Mouse (Mus musculus) lung, embryonic 16.5 days (tissue): ENCODE measurements around the gene Adgrl3. TPM values are rescaled to one million over a fixed set of nuclear protein-coding genes. Genes with fewer than 3 reads are reported as not detected.

Source experiments
- ATAC-seq: fragments of 200-750 bp; cut with Nextera tagmentation; 2 replicates; pipeline ENCODE4 v1.8.0; 2017; ENCODE audit warnings: low read depth, mild to moderate bottlenecking, moderate library complexity
- H3K27ac ChIP-seq: fragments of 300-500 bp; sonication (generic); 2 replicates; pipeline ENCODE4 v1.5.1; 2014; ENCODE audit warnings: mild to moderate bottlenecking, control low read depth, low read length
- H3K27me3 ChIP-seq: fragments of 300-500 bp; sonication (generic); 2 replicates; pipeline ENCODE4 v1.6.1; 2014; ENCODE audit warnings: low read depth, low read length, mixed read lengths; ENCODE audit not compliant: control insufficient read depth, insufficient read depth
- H3K36me3 ChIP-seq: fragments of 300-500 bp; sonication (generic); 2 replicates; pipeline ENCODE4 v1.6.1; 2014; ENCODE audit warnings: low read length; ENCODE audit not compliant: control insufficient read depth, insufficient read depth
- H3K4me1 ChIP-seq: fragments of 300-500 bp; sonication (generic); replicated peaks from 2 replicates; pipeline ENCODE4 v1.6.1; 2014; ENCODE audit warnings: low read length, mixed read lengths; ENCODE audit not compliant: control insufficient read depth, insufficient read depth
- H3K4me2 ChIP-seq: fragments of 300-500 bp; sonication (generic); 2 replicates; pipeline ENCODE4 v1.6.1; 2014; ENCODE audit warnings: low read depth, low read length, control low read depth
- H3K4me3 ChIP-seq: fragments of 300-500 bp; sonication (generic); 2 replicates; pipeline ENCODE4 v1.5.1; 2014; ENCODE audit warnings: mild to moderate bottlenecking, low read length, control low read depth
- H3K9ac ChIP-seq: fragments of 300-500 bp; sonication (generic); 2 replicates; pipeline ENCODE4 v1.6.1; 2014; ENCODE audit warnings: low read length, control low read depth
- H3K9me3 ChIP-seq: fragments of 300-500 bp; sonication (generic); 2 replicates; pipeline ENCODE4 v1.6.1; 2016; ENCODE audit warnings: low read length; ENCODE audit not compliant: control insufficient read depth
- WGBS: fragments of 180-500 bp; shearing (Covaris S2); extraction: QIAGEN DNeasy Blood & Tissue Kit; methylation state at CpG from one replicate; pipeline ENCODE4 v1.1.7; 2014; 5-methylcytosine and 5-hydroxymethylcytosine counted together
- polyA plus RNA-seq: library from polyadenylated mRNA; unstranded; fragments of >200 nt; fragmentation: Nextera tagmentation; extraction: Ambion mirVana; gene quantifications from 2 replicates; pipeline ENCODE4 v1.2.1, GENCODE M21; 2015

The Adgrl3 gene
- polyA plus RNA-seq, 1 experiment from 2014 or later = 13.8 TPM

DNA sequence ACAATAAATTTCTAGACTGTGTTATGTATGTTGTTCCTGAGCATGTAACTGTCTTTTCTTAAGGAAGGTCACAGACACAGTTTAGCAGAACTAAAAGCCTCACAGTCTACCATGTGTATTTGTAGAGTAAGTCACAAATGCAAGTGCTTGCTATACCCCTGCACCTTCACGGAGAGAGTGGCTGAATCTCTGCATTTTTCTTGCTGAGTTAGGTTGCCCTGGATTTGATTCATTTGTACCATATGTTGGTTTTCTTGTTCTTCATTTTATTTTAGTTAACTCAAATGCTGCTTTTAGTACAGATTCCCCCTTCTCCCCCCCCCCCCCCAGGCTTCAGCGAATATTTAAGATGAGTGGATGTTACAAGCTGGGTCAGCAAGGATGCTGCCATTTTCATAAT lies 68.7 kb downstream of the Adgrl3 start:
- Histone ChIP-seq H3K4me3 (no peak overlapping the region), H3K4me1 (no peaks in the 10 kb centered on the region), H3K9me3 (no peaks in the 10 kb centered on the region), H3K4me2 (no peak overlapping the region), H3K27me3 (no peaks in the 10 kb centered on the region), H3K36me3 (no peaks in the 10 kb centered on the region), H3K27ac (no peak overlapping the region), H3K9ac (no peak overlapping the region)
- no peak for ATAC-seq
- 83% methylated on average over 2 of the region's 2 CpGs for WGBS

DNA sequence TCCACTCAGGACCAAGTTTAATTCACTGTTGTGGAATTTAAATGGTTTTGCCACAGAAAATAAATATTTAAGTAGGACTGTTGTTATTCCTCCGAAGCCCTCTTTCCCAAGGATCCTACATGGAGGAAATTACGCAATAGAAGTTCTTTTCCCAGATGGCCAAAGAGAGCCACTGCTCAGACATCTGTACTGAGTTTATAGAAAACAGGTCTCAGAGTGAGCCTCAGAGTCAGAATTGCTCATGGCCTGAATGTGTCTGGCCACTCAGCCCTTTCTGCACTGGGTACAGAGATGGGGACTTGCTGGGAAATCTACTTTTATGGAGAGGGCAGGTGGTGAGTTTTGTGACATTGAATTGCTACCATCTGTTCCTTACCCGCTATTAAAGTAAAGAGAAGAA lies 74.7 kb downstream of the Adgrl3 start:
- ATAC-seq = peak; percentile 49; the same call in 1 of the 2 replicates
- no peaks in the 10 kb centered on the region for H3K9me3 ChIP-seq
- H3K9ac ChIP-seq = no peak overlapping the region
- 0 out of 2 replicates have a peak, but pooled peaks cover 2% of the 10 kb centered on the region for H3K4me1 ChIP-seq
- 68% methylated on average over 3 of the region's 3 CpGs for WGBS
- H3K4me2 ChIP-seq = no peak overlapping the region
- no peaks in the 10 kb centered on the region for H3K27me3 ChIP-seq
- no peak overlapping the region for H3K27ac ChIP-seq
- no peak overlapping the region for H3K4me3 ChIP-seq
- no peaks in the 10 kb centered on the region for H3K36me3 ChIP-seq

DNA sequence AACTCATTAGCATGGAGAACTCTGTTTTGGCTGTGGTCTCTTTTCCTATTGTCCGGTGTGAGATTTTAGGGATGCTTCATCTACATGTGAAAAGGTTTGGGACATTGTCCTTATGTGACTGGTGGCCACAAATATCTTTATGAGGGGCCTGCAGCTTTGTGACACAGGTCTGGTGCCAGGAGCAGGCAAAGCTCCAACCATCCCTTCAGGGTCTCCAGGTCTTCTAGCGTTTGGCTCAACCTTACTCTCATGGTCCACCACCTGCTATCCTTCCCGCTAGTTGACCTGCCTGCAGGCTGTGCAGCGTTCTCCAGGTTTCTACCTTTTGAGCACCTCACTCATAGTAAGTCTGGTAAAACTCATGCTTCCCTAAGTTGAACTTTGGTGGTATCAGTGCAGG lies 77.2 kb downstream of the Adgrl3 start:
- H3K36me3 ChIP-seq = no peaks in the 10 kb centered on the region
- no peak overlapping the region for H3K4me2 ChIP-seq
- no peaks in the 10 kb centered on the region for H3K27me3 ChIP-seq
- no peak overlapping the region for H3K9ac ChIP-seq
- H3K9me3 ChIP-seq = no peaks in the 10 kb centered on the region
- no peak overlapping the region for H3K27ac ChIP-seq
- WGBS = 86% methylated on average over 4 of the region's 4 CpGs
- no peak overlapping the region for H3K4me3 ChIP-seq
- no peak for ATAC-seq
- H3K4me1 ChIP-seq = 0 out of 2 replicates have a peak, but pooled peaks cover 2% of the 10 kb centered on the region

DNA sequence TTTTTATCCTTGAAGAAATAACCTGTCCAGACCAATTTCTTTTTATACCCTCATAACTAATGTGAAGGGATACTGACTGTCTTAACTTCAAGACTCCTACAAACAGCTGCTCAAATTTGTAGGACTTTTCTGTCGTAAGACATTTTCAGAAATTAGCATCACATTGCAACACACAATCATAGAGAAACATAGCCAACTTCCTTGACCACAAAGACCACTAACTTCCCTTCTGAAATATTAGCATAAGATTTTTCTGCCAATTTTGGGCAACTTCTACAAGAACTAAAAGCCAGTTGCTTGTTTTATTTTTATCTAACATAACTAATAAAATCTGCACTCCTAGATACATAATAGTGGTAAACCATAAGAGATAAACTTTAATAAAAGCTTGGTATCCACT lies 87.5 kb downstream of the Adgrl3 start:
- Histone ChIP-seq H3K9ac (no peak overlapping the region), H3K36me3 (no peaks in the 10 kb centered on the region), H3K27ac (no peak overlapping the region), H3K4me1 (no peaks in the 10 kb centered on the region), H3K4me3 (no peak overlapping the region), H3K4me2 (no peak overlapping the region), H3K27me3 (no peaks in the 10 kb centered on the region), H3K9me3 (no peaks in the 10 kb centered on the region)
- no peak for ATAC-seq
- WGBS = 86% methylated on average over 1 of the region's 1 CpGs

DNA sequence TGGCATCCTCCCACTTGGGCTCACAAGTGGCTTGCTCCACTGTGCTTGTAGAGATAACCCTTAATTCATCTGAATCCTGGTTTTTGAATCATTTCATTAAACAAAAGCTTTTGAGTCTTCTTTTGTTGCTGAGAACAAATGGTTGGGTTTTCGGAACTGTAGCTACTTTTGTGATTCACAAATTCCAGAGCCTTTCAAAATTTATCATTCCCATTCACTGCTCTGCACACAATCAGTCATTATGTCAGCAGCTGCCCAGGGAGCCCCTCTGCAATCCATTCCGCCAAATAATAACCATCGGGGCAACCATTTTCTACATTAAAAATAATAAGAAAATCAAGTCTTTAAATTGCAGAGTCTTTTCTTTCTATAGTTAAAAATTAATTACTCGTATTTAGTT lies 104.5 kb downstream of the Adgrl3 start:
- WGBS = 81% methylated on average over 4 of the region's 4 CpGs
- no peaks in the 10 kb centered on the region for H3K9me3 ChIP-seq

DNA sequence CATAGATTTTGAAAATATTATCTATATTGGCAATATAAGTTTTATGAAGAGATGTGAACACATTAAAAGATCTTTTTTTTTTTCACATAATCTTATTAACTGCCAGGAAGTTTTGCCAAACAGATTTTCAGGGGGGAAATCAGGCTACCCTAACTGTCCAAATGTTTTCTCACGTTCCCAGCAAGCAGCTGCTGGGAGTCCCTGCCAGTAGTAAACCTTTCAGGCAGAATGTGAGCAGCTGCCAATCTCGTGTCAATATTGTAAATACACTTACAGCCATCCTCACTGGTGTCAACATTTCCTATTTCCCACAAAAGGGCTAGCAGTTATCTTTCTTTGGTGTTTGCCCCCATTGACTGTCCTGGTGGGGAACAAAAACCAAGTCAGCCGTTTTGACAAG lies 107.7 kb downstream of the Adgrl3 start:
- H3K36me3 ChIP-seq = no peaks in the 10 kb centered on the region
- no peak overlapping the region for H3K9ac ChIP-seq
- H3K27me3 ChIP-seq = no peaks in the 10 kb centered on the region
- WGBS = 35% methylated on average over 3 of the region's 3 CpGs
- no peak for ATAC-seq
- H3K4me1 ChIP-seq = no peaks in the 10 kb centered on the region
- no peak overlapping the region for H3K4me2 ChIP-seq
- H3K27ac ChIP-seq = no peak overlapping the region
- H3K4me3 ChIP-seq = no peak overlapping the region
- H3K9me3 ChIP-seq = no peaks in the 10 kb centered on the region

More for the DNA sequence above, 104.5 kb downstream of the Adgrl3 start:
- Histone ChIP-seq H3K4me2 (no peak overlapping the region), H3K27me3 (no peaks in the 10 kb centered on the region), H3K36me3 (no peaks in the 10 kb centered on the region), H3K4me1 (no peaks in the 10 kb centered on the region), H3K9ac (no peak overlapping the region), H3K4me3 (no peak overlapping the region), H3K27ac (no peak overlapping the region)
- ATAC-seq = no peak

DNA sequence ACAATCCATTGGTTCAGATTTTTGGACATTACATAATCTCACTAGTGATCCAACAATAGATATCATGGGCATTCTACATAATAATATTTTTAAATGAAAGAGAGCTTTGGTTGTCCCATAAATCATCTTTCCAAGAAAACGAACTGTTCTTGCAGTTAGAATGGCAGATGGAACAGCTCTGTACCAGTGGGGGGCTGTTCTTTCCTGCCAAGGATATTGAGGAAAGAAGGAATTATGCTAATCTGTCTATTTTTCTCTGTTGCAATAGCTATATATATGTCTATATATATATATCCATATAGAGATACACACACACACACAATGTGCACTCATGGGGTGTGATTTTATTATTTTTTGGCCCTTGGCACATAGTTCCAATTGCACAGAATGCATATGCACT lies 116.5 kb downstream of the Adgrl3 start:
- Histone ChIP-seq H3K27ac (no peak overlapping the region), H3K36me3 (no peaks in the 10 kb centered on the region), H3K4me2 (no peak overlapping the region), H3K27me3 (no peaks in the 10 kb centered on the region), H3K4me1 (no peaks in the 10 kb centered on the region), H3K9ac (no peak overlapping the region), H3K9me3 (no peaks in the 10 kb centered on the region), H3K4me3 (no peak overlapping the region)
- no peak for ATAC-seq
- 71% methylated on average over 1 of the region's 1 CpGs for WGBS

DNA sequence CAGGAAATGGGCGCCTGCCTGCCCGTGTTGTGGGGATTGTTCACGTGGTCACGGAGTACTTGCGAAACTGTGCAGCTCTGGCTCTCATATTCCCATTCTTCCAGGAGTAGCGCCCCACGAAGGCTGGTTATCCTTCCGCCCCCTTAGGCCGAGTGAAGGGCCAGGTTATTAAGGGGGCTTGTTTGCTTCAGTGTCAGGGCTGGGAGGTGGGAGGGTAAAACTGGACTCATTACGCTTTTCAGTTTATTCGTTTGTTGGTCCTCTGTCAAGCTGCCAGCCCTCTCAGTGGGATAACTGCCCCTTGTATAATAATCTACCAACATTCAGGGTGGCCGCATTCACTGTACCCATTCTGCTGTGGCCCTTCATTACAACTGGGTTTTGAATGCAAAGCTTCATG lies 135.9 kb downstream of the Adgrl3 start:
- Histone ChIP-seq H3K4me1 (no peaks in the 10 kb centered on the region), H3K27ac (no peak overlapping the region), H3K9me3 (no peaks in the 10 kb centered on the region), H3K36me3 (no peaks in the 10 kb centered on the region), H3K27me3 (no peaks in the 10 kb centered on the region), H3K4me2 (no peak overlapping the region), H3K9ac (no peak overlapping the region), H3K4me3 (no peak overlapping the region)
- ATAC-seq = no peak
- WGBS = 62% methylated on average over 12 of the region's 12 CpGs

DNA sequence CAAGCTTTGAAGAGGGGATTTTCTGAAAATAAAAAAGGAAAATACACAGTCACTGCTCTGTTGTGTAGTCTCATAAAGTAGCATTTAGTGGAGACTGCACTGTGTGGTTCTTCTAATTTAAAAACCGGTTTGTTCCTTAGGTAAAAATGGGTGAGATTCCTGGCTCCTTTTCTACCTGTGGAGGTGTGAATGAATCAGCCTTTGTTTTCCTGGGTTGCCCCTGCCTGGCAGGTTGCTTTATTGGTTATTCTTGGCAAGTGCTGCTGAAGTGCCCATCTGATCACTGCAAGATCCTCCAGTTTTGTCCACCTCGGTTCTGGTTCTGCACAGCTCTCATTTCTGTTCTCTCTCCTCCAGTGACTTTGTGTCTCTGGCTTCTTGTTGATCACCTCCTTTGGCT lies 136.3 kb downstream of the Adgrl3 start:
- no peak overlapping the region for H3K4me2 ChIP-seq
- no peak overlapping the region for H3K4me3 ChIP-seq
- 23% methylated on average over 2 of the region's 2 CpGs for whole genome bisulfite sequencing
- no peak overlapping the region for H3K9ac ChIP-seq
- H3K27ac ChIP-seq = no peak overlapping the region
- H3K36me3 ChIP-seq = no peaks in the 10 kb centered on the region
- no peak for ATAC-seq
- H3K27me3 ChIP-seq = no peaks in the 10 kb centered on the region
- no peaks in the 10 kb centered on the region for H3K4me1 ChIP-seq
- no peaks in the 10 kb centered on the region for H3K9me3 ChIP-seq

DNA sequence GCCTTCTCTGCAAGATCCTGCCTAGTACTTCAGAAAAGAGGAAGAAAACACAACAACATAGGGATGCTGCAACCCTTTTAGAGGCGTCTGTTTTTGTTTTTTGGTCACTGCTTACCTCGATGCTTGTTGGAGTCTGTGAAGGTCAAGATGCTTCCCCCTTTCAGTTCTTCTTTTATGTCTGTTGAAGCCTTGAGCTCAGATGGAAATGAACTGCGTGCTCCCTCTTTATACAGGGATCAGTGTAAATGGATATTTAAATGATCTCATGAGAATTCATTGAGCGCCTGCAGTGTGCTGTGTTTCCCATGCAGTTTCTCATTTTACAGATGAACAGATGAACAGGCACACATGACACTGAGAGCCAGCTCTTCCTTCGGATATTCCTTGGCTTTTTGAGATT lies 136.9 kb downstream of the Adgrl3 start:
- Histone ChIP-seq H3K9ac (no peak overlapping the region), H3K27me3 (no peaks in the 10 kb centered on the region), H3K4me3 (no peak overlapping the region), H3K4me2 (no peak overlapping the region), H3K36me3 (no peaks in the 10 kb centered on the region), H3K4me1 (no peaks in the 10 kb centered on the region), H3K9me3 (no peaks in the 10 kb centered on the region), H3K27ac (no peak overlapping the region)
- ATAC-seq = no peak
- 71% methylated on average over 5 of the region's 5 CpGs for WGBS
